Mouse (Mus musculus) B cell, adult 67 days (primary cell): ENCODE measurements around the gene Rhpn2. TPM values are rescaled to one million over a fixed set of nuclear protein-coding genes. Genes with fewer than 3 reads are reported as not detected.

Source experiments
- total RNA-seq, 2 experiments: library from RNA; stranded (reverse); gene quantifications; 4 replicates each; pipeline ENCODE4 v1.2.4; 2023

The Rhpn2 gene
- under 1 TPM; 0.46 to 0.77 TPM for total RNA-seq

DNA sequence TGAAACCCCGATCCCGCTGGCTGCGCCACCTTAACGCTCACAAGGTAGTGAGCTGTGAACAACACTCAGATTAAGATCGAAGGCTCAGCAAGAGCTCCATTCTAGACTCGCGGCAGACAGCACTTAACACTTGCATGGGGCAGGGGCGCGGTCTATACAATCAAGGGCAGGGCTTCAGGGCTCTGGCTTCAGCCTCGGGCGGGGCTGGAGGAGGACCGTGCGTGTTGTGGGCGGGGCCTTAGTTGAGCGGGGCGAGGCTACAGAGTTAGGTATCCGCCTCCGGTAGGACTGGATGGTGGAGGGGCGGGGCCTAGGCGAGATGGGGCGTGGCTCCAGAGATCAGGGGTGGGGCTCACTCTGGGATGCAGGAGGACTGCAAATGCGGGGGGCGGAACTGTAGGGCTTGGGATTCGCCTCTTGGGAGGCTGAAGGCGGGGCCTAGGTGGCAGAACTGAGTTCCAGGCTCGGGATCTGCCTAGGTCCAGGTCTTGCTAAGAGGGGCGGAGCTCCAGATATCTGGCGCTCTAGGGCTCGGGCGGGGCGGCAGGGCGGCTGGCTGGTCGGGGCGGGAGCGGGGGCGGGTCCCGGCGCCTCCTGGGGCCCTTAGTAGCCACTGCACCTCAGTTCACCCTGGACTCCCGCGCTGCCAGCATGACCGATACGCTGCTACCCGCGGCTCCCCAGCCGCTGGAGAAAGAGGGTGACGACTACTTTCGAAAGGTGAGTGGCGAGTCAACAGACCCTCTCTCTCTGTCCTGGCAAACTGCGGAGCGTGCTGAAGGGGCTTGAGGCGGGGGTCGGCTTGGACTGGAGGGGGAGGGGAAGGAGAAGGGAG lies at the start of gene Rhpn2:
Rhpn2 (plus strand) TSS at position 479 of the 835 bp plus-strand sequence.

DNA sequence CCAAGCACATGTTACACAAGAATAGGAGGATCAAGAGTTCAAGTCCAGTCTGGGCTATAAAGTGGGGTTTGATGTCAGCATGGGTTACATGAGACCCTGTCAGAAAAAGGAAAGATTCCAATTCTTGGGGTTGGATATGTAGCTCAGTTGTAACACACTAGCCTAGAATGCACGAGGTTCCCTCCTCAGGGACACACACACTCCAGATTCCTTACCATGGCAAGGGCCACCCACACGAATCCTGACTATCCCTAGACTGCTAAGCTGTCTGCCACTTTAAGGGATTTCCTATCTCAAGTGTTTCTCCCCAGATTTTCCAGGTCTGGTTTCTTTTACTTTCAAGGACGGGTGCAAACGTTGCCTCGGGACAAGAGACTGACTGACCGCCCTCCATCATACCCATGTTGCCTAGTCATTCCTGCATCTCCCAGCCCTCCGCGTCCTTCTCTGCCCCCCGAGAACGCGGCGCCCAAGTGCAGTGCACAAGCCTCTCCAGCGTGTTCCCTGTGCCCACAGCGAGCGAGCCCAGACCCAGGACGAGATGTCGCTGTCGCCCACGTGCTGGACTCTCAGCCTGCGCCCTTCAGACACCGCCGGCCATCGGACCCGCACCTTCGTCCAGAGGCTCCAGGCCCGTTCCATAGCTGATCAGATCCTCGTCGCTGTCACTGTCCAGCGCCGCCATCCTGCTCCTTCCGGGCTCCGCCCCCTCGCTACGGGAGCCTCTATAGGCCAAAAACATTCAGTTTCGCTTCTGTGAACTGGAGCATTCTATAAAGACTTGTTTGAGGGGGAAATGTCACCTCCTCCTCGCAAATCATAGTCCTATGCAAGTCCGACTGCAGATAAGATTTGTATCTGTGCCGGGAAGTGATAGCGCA lies 16.0 kb upstream of the Rhpn2 start, which contains the start of gene Gpatch1:
Gpatch1 (minus strand) TSS at position 712 of the 881 bp plus-strand sequence.

DNA sequence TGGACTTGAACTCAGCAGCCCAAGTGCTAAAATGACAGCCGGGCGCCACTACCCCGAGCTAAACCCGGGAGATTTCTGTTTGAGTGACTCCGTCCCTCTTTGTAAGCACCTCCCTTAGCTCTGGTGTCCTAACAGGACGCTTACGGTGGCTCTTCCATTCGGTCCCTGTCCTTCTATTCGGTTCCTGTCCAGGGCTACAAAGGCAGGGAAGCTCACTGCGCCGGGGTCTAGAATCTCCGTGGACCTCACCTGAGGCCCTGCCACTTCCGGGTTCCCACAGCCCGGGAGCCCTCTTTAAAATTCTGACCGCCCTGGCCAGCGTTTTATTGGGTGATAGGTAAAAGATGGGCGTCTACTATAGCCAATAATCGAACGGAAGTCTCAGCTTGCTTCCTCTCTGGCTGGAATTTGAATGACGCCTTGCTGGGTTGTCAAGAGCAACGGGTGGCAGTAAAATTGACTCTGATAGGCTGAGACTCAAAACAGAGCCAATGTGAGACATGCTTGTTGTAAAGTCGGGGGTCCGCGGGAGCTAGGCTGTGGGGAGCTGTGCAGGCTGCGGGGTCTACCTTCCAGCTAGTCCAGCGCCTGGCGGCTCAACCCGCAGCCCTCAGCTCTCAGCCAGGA lies 62.7 kb downstream of the Rhpn2 start, which contains the start of the genes Faap24 and Cep89:
Faap24 (minus strand) TSS at position 295 of the 627 bp plus-strand sequence.
Cep89 (plus strand) TSS at position 494 of the 627 bp plus-strand sequence.

Other genes with a start within 250 kb of the Rhpn2 start
- gene Cebpa, start 214.9 kb upstream of the Rhpn2 start, total RNA-seq: under 1 TPM in 1 of 2 experiments, not detected in 1; 0.46 TPM
- gene Slc7a10, start 147.8 kb upstream of the Rhpn2 start, total RNA-seq: not detected
- gene Lrp3, start 118.7 kb upstream of the Rhpn2 start, total RNA-seq: not detected
- gene Gpatch1, start 15.7 kb upstream of the Rhpn2 start, total RNA-seq: 10 to 100 TPM; 16.5 to 18.6 TPM
- 10 to 100 TPM; 11.6 to 15.0 TPM for gene Faap24, start 62.7 kb downstream of the Rhpn2 start, total RNA-seq
- gene Cep89, start 62.9 kb downstream of the Rhpn2 start, total RNA-seq: 10 to 100 TPM; 39.2 to 47.8 TPM
- gene Slc7a9, start 114.6 kb downstream of the Rhpn2 start, total RNA-seq: not detected
- gene Tdrd12, start 203.6 kb downstream of the Rhpn2 start, total RNA-seq: not detected
- gene Nudt19, start 222.1 kb downstream of the Rhpn2 start, total RNA-seq: 10 to 100 TPM; 26.4 to 32.5 TPM